Mouse (Mus musculus): Measurements from ENCODE around the gene Slc13a5.

DNA sequence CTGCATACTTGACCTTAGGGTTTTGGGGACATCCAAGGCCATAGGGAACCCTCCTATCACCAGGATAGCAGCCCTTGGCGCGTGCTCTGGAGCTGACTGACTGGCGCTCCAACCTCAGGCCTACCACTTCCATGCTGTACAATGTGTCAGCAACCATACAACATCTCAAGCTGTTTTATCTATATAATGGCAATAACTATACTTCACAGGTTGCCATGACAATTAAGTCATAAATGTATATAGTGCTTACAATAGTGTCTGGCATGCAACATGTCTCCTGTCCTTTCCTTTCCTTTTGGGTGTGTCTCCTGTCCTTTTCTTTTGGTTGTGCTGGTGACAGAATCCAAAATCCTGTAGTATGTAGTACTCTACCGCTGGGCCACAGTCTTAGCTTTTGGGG lies 11.4 kb downstream of the Slc13a5 start:
- TF ChIP-seq BHLHE40 (IDR thresholded peaks at IDR 0.05; ENCODE audit: borderline replicate concordance, low read depth, low read length) (no peak), JUND (IDR thresholded peaks at IDR 0.05; ENCODE audit: low read depth, low read length) (no peak), NRF1 (IDR thresholded peaks at IDR 0.05; ENCODE audit: insufficient read depth, low read depth, low read length, poor library complexity, severe bottlenecking) (no peak), CTCF (IDR thresholded peaks at IDR 0.05 in 2 of 3, conservative IDR thresholded peaks at IDR 0.05 in 1 of 3; ENCODE audit: control insufficient read depth in 1 of 3, insufficient read depth in 1 of 3, low read depth in 2 of 3, low read length in 3 of 3, poor library complexity in 1 of 3, severe bottlenecking in 1 of 3) (no peak), CHD2 (IDR thresholded peaks at IDR 0.05; ENCODE audit: low read length) (no peak), POLR2AphosphoS2 (IDR thresholded peaks at IDR 0.05; ENCODE audit: low read length) (no peak), USF2 (IDR thresholded peaks at IDR 0.05; ENCODE audit: borderline replicate concordance in 1 of 2, insufficient read depth in 1 of 2, low read depth in 1 of 2, low read length in 2 of 2) (no peak), TAL1 (IDR thresholded peaks at IDR 0.05; ENCODE audit: low read length) (no peak), POLR2A (IDR thresholded peaks at IDR 0.05; ENCODE audit: control insufficient read depth in 1 of 2, insufficient read depth in 1 of 2, low read depth in 1 of 2, low read length in 2 of 2, poor library complexity in 1 of 2) (no peak), GATA1 (IDR thresholded peaks at IDR 0.05; ENCODE audit: low read depth, low read length) (no peak)

All from MEL (cell line).